Mouse (Mus musculus) retina, embryonic 14.5 days (tissue): ENCODE data around the gene Taf15.

Experiments used
- DNase-seq: peaks from one replicate; pipeline ENCODE4 v3.0.0-alpha.2; 2015; ENCODE audit warnings: low spot score

Gene Taf15

GRCm38 (mm10) chr11:83472324-83473234, at the start of gene Taf15:
Gene Taf15, plus strand, starts transcription at chr11:83473086.
- DNase-seq, result peak; percentile 99

- peak; percentile 96 for DNase-seq
Observed at GRCm38 (mm10) chr11:83424681-83425080, 48.2 kb upstream of the Taf15 start.

- DNase-seq, result no peak
Observed at GRCm38 (mm10) chr11:83426964-83427363, 45.9 kb upstream of the Taf15 start.

GRCm38 (mm10) chr11:83429355-83429754, 43.5 kb upstream of the Taf15 start, which contains the start of gene Gas2l2:
Gene Gas2l2, minus strand, starts transcription at chr11:83429455.
- DNase-seq, result no peak

- no peak for DNase-seq
Observed at GRCm38 (mm10) chr11:83432533-83432932, 40.4 kb upstream of the Taf15 start.

GRCm38 (mm10) chr11:83437377-83437776, 35.5 kb upstream of the Taf15 start, which contains the start of gene 1700020L24Rik:
Gene 1700020L24Rik, plus strand, starts transcription at chr11:83437677.
- DNase-seq, result no peak

- no peak for DNase-seq
Observed at GRCm38 (mm10) chr11:83439426-83440060, 33.3 kb upstream of the Taf15 start.

- DNase-seq, result peak; percentile 98
Observed at GRCm38 (mm10) chr11:83440081-83441064, 32.5 kb upstream of the Taf15 start.

GRCm38 (mm10) chr11:83441235-83441634, 31.7 kb upstream of the Taf15 start:
- no peak for DNase-seq

GRCm38 (mm10) chr11:83442596-83443267, 30.2 kb upstream of the Taf15 start:
- peak; percentile 94 for DNase-seq

GRCm38 (mm10) chr11:83443824-83444223, 29.1 kb upstream of the Taf15 start:
- DNase-seq, result no peak

GRCm38 (mm10) chr11:83445001-83445400, 27.9 kb upstream of the Taf15 start:
- no peak for DNase-seq

GRCm38 (mm10) chr11:83447612-83448011, 25.3 kb upstream of the Taf15 start:
- no peak for DNase-seq

GRCm38 (mm10) chr11:83448021-83448926, 24.6 kb upstream of the Taf15 start:
- no peak for DNase-seq

- no peak for DNase-seq
Observed at GRCm38 (mm10) chr11:83448927-83449236, 24.0 kb upstream of the Taf15 start.

GRCm38 (mm10) chr11:83449298-83449697, 23.6 kb upstream of the Taf15 start:
- no peak for DNase-seq

GRCm38 (mm10) chr11:83450550-83450949, 22.3 kb upstream of the Taf15 start:
- no peak for DNase-seq

- no peak for DNase-seq
Observed at GRCm38 (mm10) chr11:83451281-83451680, 21.6 kb upstream of the Taf15 start.

- DNase-seq, result no peak
Observed at GRCm38 (mm10) chr11:83454548-83454947, 18.3 kb upstream of the Taf15 start.

- no peak for DNase-seq
Observed at GRCm38 (mm10) chr11:83455608-83456007, 17.3 kb upstream of the Taf15 start.
